Mouse (Mus musculus) left cerebral cortex, adult 18-20 months (tissue): ENCODE measurements at regions not wholly inside any gene's neighbourhood (a gene's known extent, or its start where the extent isn't known, plus 50 kb on each side); places are given as distances from the start of the nearest gene placed in this dataset.

Experiments used
- DNase-seq, 2 experiments: peaks; one replicate each; pipeline ENCODE4 v3.0.0; 2021 to 2022; ENCODE audit warnings: low spot score in 2 of 2, mixed read lengths in 1 of 2

GRCm38 (mm10) chr9:122617793-122618192 lies 129.4 kb upstream of the Topaz1 start:
- no peak for DNase-seq

GRCm38 (mm10) chr9:122625081-122625480 lies 122.1 kb upstream of the Topaz1 start:
- DNase-seq, result no peak

- DNase-seq, result no peak
Measured at GRCm38 (mm10) chr9:122626346-122626745, 120.8 kb upstream of the Topaz1 start.

GRCm38 (mm10) chr9:122629171-122629904 lies 117.8 kb upstream of the Topaz1 start:
- peak; percentile 74 to 85 for DNase-seq

- no peak for DNase-seq
Measured at GRCm38 (mm10) chr9:122631793-122632192, 115.4 kb upstream of the Topaz1 start.

GRCm38 (mm10) chr9:122633484-122633883 lies 113.7 kb upstream of the Topaz1 start:
- no peak for DNase-seq

- DNase-seq, result no peak
Measured at GRCm38 (mm10) chr9:122635138-122635964, 111.8 kb upstream of the Topaz1 start.

- no peak for DNase-seq
Measured at GRCm38 (mm10) chr9:122637591-122637990, 109.6 kb upstream of the Topaz1 start.

- DNase-seq, result no peak
Measured at GRCm38 (mm10) chr9:122639239-122639638, 107.9 kb upstream of the Topaz1 start.

- peak in 1 of 2 experiments; percentile 33 for DNase-seq
Measured at GRCm38 (mm10) chr9:122642913-122643312, 104.2 kb upstream of the Topaz1 start.

GRCm38 (mm10) chr9:122645569-122645968 lies 101.6 kb upstream of the Topaz1 start:
- DNase-seq, result no peak

GRCm38 (mm10) chr9:122650862-122651261 lies 96.3 kb upstream of the Topaz1 start:
- no peak for DNase-seq

- DNase-seq, result no peak
Measured at GRCm38 (mm10) chr9:122655583-122655982, 91.6 kb upstream of the Topaz1 start.

GRCm38 (mm10) chr9:122660050-122660449 lies 87.1 kb upstream of the Topaz1 start:
- no peak for DNase-seq

GRCm38 (mm10) chr9:122666978-122667645 lies 80.0 kb upstream of the Topaz1 start:
- DNase-seq, result no peak

GRCm38 (mm10) chr9:122667646-122667981 lies 79.5 kb upstream of the Topaz1 start:
- DNase-seq, result no peak

GRCm38 (mm10) chr9:122673777-122674176 lies 73.4 kb upstream of the Topaz1 start:
- no peak for DNase-seq

- DNase-seq, result no peak
Measured at GRCm38 (mm10) chr9:122678001-122678696, 69.0 kb upstream of the Topaz1 start.

- DNase-seq, result peak; percentile 42 to 53
Measured at GRCm38 (mm10) chr9:122687170-122687569, 60.0 kb upstream of the Topaz1 start.

GRCm38 (mm10) chr9:122691879-122692278 lies 55.3 kb upstream of the Topaz1 start:
- peak; percentile 46 to 53 for DNase-seq

GRCm38 (mm10) chr9:122695724-122696123 lies 51.4 kb upstream of the Topaz1 start:
- DNase-seq, result no peak
